Mouse (Mus musculus) limb, embryonic 14.5 days (tissue): ENCODE measurements around the gene Vav2. TPM values are rescaled to one million over a fixed set of nuclear protein-coding genes. Genes with fewer than 3 reads are reported as not detected.

Experiments
- ATAC-seq: fragments of 200-750 bp; cut with Nextera tagmentation; 2 replicates; pipeline ENCODE4 v1.8.0; 2017; ENCODE audit warnings: low read depth, moderate number of reproducible peaks, moderate TSS enrichment; ENCODE audit not compliant: low FRiP score
- DNase-seq: peaks from one replicate; pipeline ENCODE4 v3.0.0-alpha.2; 2015; ENCODE audit warnings: low spot score
- H3K27ac ChIP-seq: fragments of 300-500 bp; sonication (generic); replicated peaks from 2 replicates; pipeline ENCODE4 v1.5.1; 2014; ENCODE audit warnings: low read depth, mild to moderate bottlenecking, low read length, moderate library complexity, mixed read lengths
- H3K27me3 ChIP-seq: fragments of 300-500 bp; sonication (generic); 2 replicates; pipeline ENCODE4 v1.6.1; 2014; ENCODE audit warnings: low read length, mixed read lengths; ENCODE audit not compliant: control insufficient read depth, insufficient read depth
- H3K36me3 ChIP-seq: fragments of 300-500 bp; sonication (generic); 2 replicates; pipeline ENCODE4 v1.6.1; 2014; ENCODE audit warnings: mild to moderate bottlenecking, low read length, moderate library complexity, mixed read lengths; ENCODE audit not compliant: control insufficient read depth, insufficient read depth
- H3K4me1 ChIP-seq: fragments of 300-500 bp; sonication (generic); 2 replicates; pipeline ENCODE4 v1.6.1; 2014; ENCODE audit warnings: antibody characterized with exemption, low read length, mixed read lengths; ENCODE audit not compliant: control insufficient read depth, insufficient read depth
- H3K4me2 ChIP-seq: fragments of 300-500 bp; sonication (generic); replicated peaks from 2 replicates; pipeline ENCODE4 v1.6.1; 2014; ENCODE audit warnings: low read depth, mild to moderate bottlenecking, low read length, moderate library complexity; ENCODE audit not compliant: severe bottlenecking
- H3K4me3 ChIP-seq: fragments of 300-500 bp; sonication (generic); replicated peaks from 2 replicates; pipeline ENCODE4 v1.5.1; 2014; ENCODE audit warnings: low read length
- H3K9ac ChIP-seq: fragments of 300-500 bp; sonication (generic); 2 replicates; pipeline ENCODE4 v1.6.1; 2014; ENCODE audit warnings: mild to moderate bottlenecking, low read depth, low read length, moderate library complexity; ENCODE audit not compliant: severe bottlenecking
- H3K9me3 ChIP-seq: fragments of 300-500 bp; sonication (generic); 2 replicates; pipeline ENCODE4 v1.6.1; 2016; ENCODE audit warnings: low read length; ENCODE audit not compliant: control insufficient read depth
- POLR2A ChIP-seq: fragments of 200-500 bp; IDR thresholded peaks from 2 replicates; pipeline ENCODE4 v1.8.0; 2012; ENCODE audit warnings: inconsistent platforms, mild to moderate bottlenecking, moderate library complexity, borderline replicate concordance; ENCODE audit not compliant: insufficient read depth, insufficient read length; ENCODE audit errors: extremely low read depth
- WGBS: fragments of 180-500 bp; shearing (Covaris S2); extraction: QIAGEN DNeasy Blood & Tissue Kit; methylation state at CpG from one replicate; pipeline ENCODE4 v1.1.7; 2014; 5-methylcytosine and 5-hydroxymethylcytosine counted together
- polyA plus RNA-seq, 2 experiments: library from polyadenylated mRNA; depleted of rRNA in 1 of 2; stranded (reverse) in 1 of 2; unstranded in 1 of 2; fragments of >200 nt; fragmentation: Nextera tagmentation in 1 of 2; extraction: Ambion mirVana in 1 of 2; gene quantifications; 2 replicates each; pipeline versions ENCODE4 v1.2.1 to v1.2.3; 2012 to 2014

Vav2 gene
- polyA plus RNA-seq, 2 experiments = 5.9 to 19.6 TPM

DNA sequence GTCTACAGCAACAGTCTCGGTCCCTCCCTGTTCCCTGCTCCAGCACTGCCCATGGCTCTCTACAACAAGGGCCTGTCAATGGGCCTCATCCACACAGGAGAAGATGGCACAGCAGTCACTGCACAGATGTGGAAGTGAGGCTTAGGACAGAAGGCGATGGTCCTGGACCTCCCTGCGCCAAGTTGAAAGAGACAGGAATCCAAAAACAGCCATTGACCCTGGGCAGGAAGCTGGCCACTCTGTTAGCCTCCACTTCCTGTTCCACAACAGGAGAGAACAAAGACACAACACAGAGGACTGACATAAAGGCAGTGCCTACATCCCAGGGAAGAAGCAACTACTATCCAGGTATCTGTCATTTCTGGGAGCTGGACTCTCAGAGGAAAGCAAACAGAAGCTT, 45.6 kb downstream of the Vav2 start:
- no peak for TF ChIP-seq POLR2A
- no peak for ATAC-seq
- no peak overlapping the region for H3K27ac ChIP-seq
- no peaks in the 10 kb centered on the region for H3K27me3 ChIP-seq
- DNase-seq = no peak
- H3K9ac ChIP-seq = no peak overlapping the region
- no peak overlapping the region for H3K4me3 ChIP-seq
- no peaks in the 10 kb centered on the region for H3K9me3 ChIP-seq
- H3K4me1 ChIP-seq = peaks cover 18% of the 10 kb centered on the region
- no peaks in the 10 kb centered on the region; the same call in 1 of the 2 replicates for H3K36me3 ChIP-seq
- H3K4me2 ChIP-seq = no peak overlapping the region
- 89% methylated on average over 3 of the region's 3 CpGs for WGBS

DNA sequence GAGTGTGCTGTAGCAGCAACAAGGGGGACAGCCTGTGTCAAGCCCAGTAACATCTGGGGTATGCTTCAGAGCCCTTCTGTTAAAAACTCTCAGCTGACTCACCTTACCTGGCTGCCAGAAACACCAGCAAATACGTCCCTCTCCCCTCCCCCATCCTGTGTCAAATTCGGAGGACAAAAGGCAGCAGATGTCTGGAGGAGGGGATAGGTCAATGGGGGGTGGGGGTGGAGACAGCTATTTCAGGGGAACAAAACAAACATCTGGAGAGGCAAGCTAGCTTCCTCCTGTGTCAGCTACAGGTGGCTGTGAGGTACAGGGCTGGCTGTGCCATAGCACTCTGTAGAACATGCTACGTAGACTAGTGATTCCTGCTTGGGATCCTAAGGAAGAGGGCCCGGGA, 49.0 kb downstream of the Vav2 start:
- Histone ChIP-seq H3K9me3 (no peaks in the 10 kb centered on the region), H3K4me2 (no peak overlapping the region), H3K9ac (no peak overlapping the region; the same call in 1 of the 2 replicates), H3K27me3 (no peaks in the 10 kb centered on the region), H3K4me3 (no peak overlapping the region), H3K4me1 (peaks cover 14% of the 10 kb centered on the region), H3K27ac (no peak overlapping the region), H3K36me3 (no peaks in the 10 kb centered on the region)
- DNase-seq (no peak), ATAC-seq (no peak)
- WGBS = 20% methylated on average over 4 of the region's 4 CpGs
- TF ChIP-seq POLR2A = no peak

DNA sequence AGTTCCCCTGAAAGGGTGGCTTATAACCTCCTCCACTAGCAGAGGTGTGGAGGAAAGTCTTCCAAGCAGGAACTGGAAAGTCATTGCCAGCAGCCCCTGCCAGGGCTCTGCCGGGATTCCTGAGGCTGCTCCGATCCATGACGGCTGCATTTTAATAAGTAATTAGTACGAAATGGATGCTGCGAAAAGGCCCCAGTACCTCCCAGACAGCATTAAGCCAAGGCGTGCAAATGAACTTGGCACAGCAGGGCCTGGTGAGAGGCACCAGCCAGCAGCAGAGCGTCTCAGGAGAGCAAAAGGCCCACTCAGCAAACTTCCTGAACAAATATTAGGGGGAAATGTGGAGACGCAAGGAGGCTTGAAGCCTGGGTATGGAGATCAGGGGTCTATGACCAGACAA, 49.7 kb downstream of the Vav2 start:
- WGBS = 47% methylated on average over 8 of the region's 8 CpGs
- Histone ChIP-seq H3K9me3 (no peaks in the 10 kb centered on the region), H3K4me1 (peaks cover 14% of the 10 kb centered on the region), H3K27ac (no peak overlapping the region), H3K9ac (no peak overlapping the region), H3K4me3 (no peak overlapping the region), H3K36me3 (no peaks in the 10 kb centered on the region), H3K27me3 (no peaks in the 10 kb centered on the region), H3K4me2 (no peak overlapping the region)
- no peak for TF ChIP-seq POLR2A
- ATAC-seq (no peak), DNase-seq (no peak)

DNA sequence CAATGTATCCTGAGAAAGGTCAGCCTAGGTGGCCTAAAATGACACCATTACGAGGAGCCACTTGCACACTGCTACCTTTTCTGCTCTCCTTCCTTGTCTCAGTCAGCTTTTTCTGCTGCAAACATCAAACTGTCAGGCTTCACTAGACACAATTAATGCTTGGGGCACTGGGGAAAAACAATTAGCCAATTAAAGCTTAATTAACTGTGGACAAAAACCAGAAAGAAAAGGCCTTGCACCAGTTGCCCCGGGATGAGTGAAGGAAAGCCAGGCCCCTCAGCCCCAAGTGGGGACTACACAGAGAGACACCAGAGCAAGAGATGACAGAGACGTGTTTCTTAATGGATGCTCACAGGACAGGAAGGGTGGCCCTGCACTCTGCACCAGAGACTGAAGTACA, 51.7 kb downstream of the Vav2 start:
- WGBS = 30% methylated on average over 3 of the region's 3 CpGs
- Histone ChIP-seq H3K36me3 (no peaks in the 10 kb centered on the region), H3K4me3 (no peak overlapping the region), H3K27me3 (no peaks in the 10 kb centered on the region), H3K9ac (no peak overlapping the region), H3K9me3 (no peaks in the 10 kb centered on the region), H3K4me1 (peaks cover 14% of the 10 kb centered on the region), H3K4me2 (no peak overlapping the region), H3K27ac (no peak overlapping the region)
- no peak for ATAC-seq
- no peak for DNase-seq
- no peak for TF ChIP-seq POLR2A

DNA sequence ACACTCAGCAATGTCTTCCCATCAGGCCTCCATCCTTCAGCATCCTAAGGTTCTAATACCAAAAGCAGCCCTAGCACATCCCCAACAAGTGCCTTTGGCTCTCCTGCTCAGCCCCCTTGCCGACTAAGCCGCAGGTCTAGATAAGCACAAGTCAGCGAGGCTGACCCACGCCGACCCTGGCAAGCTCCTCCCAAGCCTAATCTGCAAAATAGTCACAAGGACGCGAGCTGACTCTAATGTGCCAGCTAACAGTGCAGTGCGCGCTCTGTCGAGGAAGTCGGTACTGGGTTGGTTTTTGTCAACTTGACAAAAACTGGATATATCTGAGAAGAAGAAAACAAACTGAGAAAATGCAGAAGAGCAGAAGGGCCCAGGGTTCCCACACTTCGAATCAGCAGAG, 53.5 kb downstream of the Vav2 start:
- TF ChIP-seq POLR2A = no peak
- Histone ChIP-seq H3K4me3 (no peak overlapping the region), H3K4me1 (peaks cover 11% of the 10 kb centered on the region), H3K9me3 (no peaks in the 10 kb centered on the region), H3K9ac (no peak overlapping the region), H3K4me2 (no peak overlapping the region), H3K27me3 (no peaks in the 10 kb centered on the region), H3K36me3 (no peaks in the 10 kb centered on the region), H3K27ac (no peak overlapping the region)
- DNase-seq = no peak
- no peak for ATAC-seq
- WGBS = 62% methylated on average over 12 of the region's 12 CpGs

DNA sequence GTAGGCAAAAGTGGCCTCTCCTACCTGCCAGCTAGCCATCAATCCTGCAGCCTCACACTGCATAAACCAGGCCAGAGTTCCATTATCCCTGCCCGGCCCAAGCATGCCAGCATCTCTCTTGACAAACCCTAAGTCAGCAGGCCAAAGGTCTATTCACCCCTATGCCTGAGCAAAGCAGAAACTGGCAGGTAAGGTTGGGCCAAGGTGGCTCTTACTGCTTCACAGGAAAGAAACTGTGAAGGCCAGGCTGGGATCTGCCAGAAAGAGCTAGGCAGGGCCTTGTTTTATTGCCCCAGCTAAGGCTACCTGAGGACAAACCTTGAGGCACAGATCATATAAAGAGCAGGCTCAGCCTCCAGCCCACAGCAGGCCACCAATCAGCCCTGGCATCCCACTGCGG, 55.4 kb downstream of the Vav2 start:
- no peaks in the 10 kb centered on the region for H3K27me3 ChIP-seq
- H3K9me3 ChIP-seq = no peaks in the 10 kb centered on the region
- no peak overlapping the region for H3K4me3 ChIP-seq
- TF ChIP-seq POLR2A = no peak
- no peaks in the 10 kb centered on the region for H3K4me1 ChIP-seq
- 66% methylated on average over 2 of the region's 2 CpGs for WGBS
- H3K4me2 ChIP-seq = no peak overlapping the region
- no peaks in the 10 kb centered on the region for H3K36me3 ChIP-seq
- ATAC-seq (no peak), DNase-seq (no peak)
- no peak overlapping the region for H3K27ac ChIP-seq
- no peak overlapping the region for H3K9ac ChIP-seq
